Mouse (Mus musculus) lung, postnatal 0 days (tissue): ENCODE measurements at regions not wholly inside any gene's neighbourhood (a gene's known extent, or its start where the extent isn't known, plus 50 kb on each side); places are given as distances from the start of the nearest gene placed in this dataset.

ENCODE experiments used
- CTCF ChIP-seq: IDR thresholded peaks from 2 replicates; pipeline ENCODE4 v1.5.1; 2016; ENCODE audit warnings: antibody characterized with exemption, mild to moderate bottlenecking
- EP300 ChIP-seq: IDR thresholded peaks from 2 replicates; pipeline ENCODE4 v1.6.1; 2016; ENCODE audit warnings: antibody characterized with exemption, mild to moderate bottlenecking, control low read depth

GRCm38 (mm10) chr1:43359662-43360061, 84.7 kb upstream of the Nck2 start:
- no peak for TF ChIP-seq CTCF
- no peak for TF ChIP-seq EP300
